Mouse (Mus musculus) liver, adult 10 weeks (tissue): ENCODE measurements around the gene Hoxc13. TPM values are rescaled to one million over a fixed set of nuclear protein-coding genes. Genes with fewer than 3 reads are reported as not detected.

ENCODE experiments used
- polyA plus RNA-seq: library from polyadenylated mRNA; stranded (reverse); fragments of 350-450 nt; fragmentation: Illumina TruSeq; extraction: RNeasy Lipid Tissue Mini Kit (QIAGEN cat#74804); gene quantifications from one replicate; pipeline ENCODE4 v1.2.3, GENCODE M21; 2014; ENCODE audit warnings: low read depth, low replicate concordance

The Hoxc13 gene
- not detected for polyA plus RNA-seq

DNA sequence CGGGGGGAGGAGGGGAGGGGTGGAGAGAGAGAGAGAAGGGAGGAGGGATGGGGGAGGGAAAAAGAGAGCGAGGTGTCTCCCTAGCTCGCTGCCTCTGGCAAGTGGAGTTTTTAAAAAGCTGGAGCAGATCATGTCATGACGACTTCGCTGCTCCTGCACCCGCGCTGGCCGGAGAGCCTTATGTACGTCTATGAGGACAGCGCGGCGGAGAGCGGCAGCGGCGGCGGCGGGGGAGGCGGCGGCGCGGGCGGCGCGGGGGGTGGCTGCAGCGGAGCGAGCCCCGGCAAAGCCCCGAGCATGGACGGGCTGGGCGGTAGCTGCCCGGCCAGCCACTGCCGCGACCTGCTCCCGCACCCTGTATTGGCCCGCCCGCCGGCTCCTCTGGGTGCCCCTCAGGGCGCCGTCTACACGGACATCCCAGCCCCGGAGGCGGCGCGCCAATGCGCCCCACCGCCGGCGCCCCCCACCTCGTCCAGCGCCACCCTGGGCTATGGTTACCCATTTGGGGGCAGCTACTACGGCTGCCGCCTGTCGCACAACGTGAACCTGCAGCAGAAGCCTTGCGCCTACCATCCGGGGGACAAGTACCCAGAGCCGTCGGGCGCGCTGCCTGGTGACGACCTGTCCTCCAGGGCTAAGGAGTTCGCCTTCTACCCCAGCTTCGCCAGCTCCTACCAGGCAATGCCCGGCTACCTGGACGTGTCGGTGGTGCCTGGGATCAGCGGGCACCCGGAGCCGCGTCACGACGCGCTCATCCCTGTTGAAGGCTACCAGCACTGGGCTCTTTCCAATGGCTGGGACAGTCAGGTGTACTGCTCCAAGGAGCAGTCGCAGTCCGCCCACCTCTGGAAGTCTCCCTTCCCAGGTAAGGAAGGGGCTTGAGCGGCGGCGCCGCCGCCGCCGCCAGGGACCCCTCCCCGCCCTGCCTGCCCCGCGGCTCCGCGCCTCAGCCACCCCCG is at the start of gene Hoxc13:
Gene Hoxc13, plus strand, starts transcription at position 51 of the 959 bp plus-strand sequence.

DNA sequence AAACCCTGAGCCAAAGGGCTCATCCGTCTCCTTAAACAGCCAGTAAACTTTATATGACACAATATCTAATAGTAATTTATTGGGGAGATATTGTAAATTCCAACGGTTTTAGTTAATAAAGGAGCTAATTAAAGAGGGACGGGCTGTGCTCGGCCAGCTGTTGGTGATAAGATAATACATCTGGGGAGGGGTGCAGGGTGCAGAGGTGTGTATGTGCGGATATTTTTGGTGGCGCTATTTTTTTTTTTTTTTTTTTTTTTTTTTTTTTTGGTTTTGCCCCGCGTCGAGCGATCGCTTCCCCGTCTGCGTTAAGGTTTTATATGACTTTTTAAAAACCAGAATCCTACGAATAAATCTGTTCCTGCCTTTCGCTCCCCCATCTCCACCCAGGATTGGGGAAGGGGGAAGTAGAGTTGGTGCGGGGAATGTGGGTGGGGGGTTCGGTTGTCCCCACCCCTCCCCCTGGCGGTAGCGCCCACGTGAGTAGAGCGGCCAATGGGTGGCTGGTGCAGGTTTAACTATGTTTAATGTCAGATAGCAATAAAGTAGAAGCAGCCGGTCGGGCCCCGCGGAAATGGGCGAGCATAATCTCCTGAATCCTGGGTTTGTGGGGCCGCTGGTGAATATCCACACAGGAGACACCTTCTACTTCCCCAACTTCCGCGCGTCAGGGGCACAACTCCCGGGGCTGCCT is 15.5 kb downstream of the Hoxc13 start, which contains the start of gene Hoxc12:
Gene Hoxc12, plus strand, starts transcription at position 479 of the 694 bp plus-strand sequence.

DNA sequence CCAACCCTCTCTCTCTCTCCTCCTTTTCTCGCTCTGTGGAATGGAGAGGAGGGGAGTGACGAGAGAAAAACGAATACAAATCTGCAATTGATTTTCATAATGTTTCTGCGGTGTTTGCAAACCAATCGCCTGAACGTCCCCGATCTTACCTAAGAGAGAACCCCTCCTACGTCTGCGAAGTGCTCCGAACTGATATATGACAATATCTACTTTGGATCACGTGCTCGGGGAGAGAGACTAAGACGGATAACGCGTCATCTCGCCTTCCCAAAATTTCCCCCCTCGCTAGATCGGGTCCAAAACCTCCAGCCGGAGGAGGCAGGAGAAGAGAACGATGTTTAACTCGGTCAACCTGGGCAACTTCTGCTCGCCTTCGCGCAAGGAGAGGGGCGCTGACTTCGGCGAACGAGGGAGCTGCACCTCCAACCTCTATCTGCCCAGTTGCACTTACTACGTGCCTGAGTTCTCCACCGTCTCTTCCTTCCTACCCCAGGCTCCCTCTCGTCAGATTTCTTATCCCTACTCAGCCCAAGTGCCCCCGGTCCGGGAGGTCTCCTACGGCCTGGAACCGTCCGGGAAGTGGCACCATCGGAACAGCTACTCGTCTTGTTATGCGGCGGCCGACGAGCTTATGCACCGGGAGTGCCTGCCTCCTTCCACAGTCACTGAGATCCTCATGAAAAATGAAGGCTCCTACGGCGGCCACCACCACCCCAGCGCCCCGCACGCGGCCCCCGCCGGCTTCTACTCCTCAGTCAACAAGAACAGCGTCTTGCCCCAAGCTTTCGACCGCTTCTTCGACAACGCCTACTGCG is 33.5 kb downstream of the Hoxc13 start, which contains the start of gene Hoxc11:
Gene Hoxc11, plus strand, starts transcription at position 236 of the 815 bp plus-strand sequence.

DNA sequence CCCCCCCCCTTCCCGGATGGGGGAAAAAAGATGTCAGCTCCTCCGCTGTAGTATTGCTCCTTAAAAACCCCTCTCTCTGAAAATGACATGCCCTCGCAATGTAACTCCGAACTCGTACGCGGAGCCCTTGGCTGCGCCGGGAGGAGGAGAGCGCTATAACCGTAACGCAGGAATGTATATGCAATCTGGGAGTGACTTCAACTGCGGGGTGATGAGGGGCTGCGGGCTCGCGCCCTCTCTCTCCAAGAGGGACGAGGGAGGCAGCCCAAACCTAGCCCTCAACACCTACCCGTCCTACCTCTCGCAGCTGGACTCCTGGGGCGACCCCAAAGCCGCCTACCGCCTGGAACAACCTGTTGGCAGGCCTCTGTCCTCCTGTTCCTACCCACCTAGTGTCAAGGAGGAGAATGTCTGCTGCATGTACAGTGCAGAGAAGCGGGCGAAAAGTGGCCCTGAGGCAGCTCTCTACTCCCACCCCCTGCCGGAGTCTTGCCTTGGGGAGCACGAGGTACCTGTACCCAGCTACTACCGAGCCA is 45.9 kb downstream of the Hoxc13 start, which contains the start of gene Hoxc10:
Gene Hoxc10, plus strand, starts transcription at position 21 of the 536 bp plus-strand sequence.

DNA sequence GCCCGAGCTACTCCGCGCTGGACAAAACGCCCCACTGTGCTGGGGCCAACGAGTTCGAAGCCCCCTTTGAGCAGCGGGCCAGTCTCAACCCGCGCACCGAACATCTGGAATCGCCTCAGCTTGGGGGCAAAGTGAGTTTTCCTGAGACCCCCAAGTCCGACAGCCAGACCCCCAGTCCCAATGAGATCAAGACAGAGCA is 46.3 kb downstream of the Hoxc13 start, which contains the start of gene Hoxc5:
Gene Hoxc5, plus strand, starts transcription at position 132 of the 199 bp plus-strand sequence.

DNA sequence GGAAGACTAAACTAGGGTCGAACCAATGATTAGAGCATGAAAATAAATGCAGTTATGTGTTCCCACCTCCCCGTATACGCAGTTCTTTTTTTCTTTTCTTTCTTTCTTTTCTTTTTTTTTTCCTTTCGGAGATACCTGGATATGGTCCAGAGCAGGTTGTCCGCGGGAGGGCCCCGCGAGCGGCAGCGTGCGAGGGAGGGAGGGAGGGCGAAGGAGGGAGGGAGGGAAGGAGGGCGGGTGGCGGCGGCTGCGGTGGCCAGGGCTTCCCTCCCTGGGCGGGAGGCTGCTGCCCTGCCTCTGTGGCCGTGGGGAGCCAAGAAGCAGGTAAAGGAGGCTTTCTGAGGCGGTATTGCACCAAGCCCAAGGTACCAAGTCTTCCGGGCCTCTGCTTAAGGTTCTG is 55.3 kb downstream of the Hoxc13 start, which contains the start of gene Hoxc9:
Gene Hoxc9, plus strand, starts transcription at position 269 of the 400 bp plus-strand sequence.

Other genes with a start within 250 kb of the Hoxc13 start
- 23.3 TPM for gene Atp5g2, start 248.8 kb upstream of the Hoxc13 start, polyA plus RNA-seq
- 23.9 TPM for gene Calcoco1, start 198.9 kb upstream of the Hoxc13 start, polyA plus RNA-seq
- not detected for gene Hoxc12, start 15.7 kb downstream of the Hoxc13 start, polyA plus RNA-seq
- not detected for gene Hoxc11, start 33.3 kb downstream of the Hoxc13 start, polyA plus RNA-seq
- gene Hoxc10, start 45.7 kb downstream of the Hoxc13 start, polyA plus RNA-seq = not detected
- gene Hoxc5, start 46.3 kb downstream of the Hoxc13 start, polyA plus RNA-seq = not detected
- not detected for gene Hoxc9, start 55.3 kb downstream of the Hoxc13 start, polyA plus RNA-seq
- not detected for gene Hoxc8, start 69.5 kb downstream of the Hoxc13 start, polyA plus RNA-seq
- not detected for gene Hoxc6, start 77.2 kb downstream of the Hoxc13 start, polyA plus RNA-seq
- not detected for gene Hoxc4, start 97.8 kb downstream of the Hoxc13 start, polyA plus RNA-seq
- 6.6 TPM for gene Smug1, start 246.0 kb downstream of the Hoxc13 start, polyA plus RNA-seq